Mouse (Mus musculus): ENCODE data around the gene Rpl28.
"Not testable (repeated sequence)": the region's sequence is repeated elsewhere in the genome, so short reads cannot be mapped to it uniquely, and the experiment has no call there.

The Rpl28 gene

GRCm38 (mm10) chr7:4783667-4784268, 8.9 kb upstream of the Rpl28 start:
- peak; percentile 53 for DNase-seq (ENCODE audit: low spot score)

- peak; percentile 81 for DNase-seq (ENCODE audit: low spot score)
Measured at GRCm38 (mm10) chr7:4788499-4789435, 3.9 kb upstream of the Rpl28 start.

DNA sequence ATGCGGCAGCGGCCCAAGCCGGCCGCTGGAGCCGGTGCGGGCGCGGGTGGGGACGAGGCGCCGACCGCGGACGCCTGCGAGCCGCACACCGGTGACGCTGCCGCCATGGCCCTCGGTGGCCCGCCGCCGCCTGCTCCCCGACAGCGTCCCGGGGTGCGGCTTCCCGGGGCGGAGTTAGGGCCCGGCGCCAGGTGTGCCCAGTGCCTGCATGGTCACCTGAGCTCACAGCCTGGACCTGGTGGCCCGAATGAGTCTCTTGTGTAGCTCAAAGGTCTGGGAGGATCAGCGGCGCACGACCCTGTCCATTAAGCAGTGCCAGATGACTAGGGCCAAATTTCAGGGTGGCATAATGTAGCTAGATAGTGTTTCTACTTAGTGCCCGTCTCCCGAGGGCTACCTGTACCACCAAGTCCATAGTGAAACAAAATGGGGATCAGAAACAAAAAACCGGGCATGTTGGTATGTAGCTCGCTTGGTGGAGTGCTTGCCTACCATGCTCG, 3.2 kb upstream of the Rpl28 start, which contains the start of gene Tmem238:
Tmem238 (minus strand) TSS at position 221 of the 500 bp plus-strand sequence.
- no peak for DNase-seq (ENCODE audit: low spot score)

DNA sequence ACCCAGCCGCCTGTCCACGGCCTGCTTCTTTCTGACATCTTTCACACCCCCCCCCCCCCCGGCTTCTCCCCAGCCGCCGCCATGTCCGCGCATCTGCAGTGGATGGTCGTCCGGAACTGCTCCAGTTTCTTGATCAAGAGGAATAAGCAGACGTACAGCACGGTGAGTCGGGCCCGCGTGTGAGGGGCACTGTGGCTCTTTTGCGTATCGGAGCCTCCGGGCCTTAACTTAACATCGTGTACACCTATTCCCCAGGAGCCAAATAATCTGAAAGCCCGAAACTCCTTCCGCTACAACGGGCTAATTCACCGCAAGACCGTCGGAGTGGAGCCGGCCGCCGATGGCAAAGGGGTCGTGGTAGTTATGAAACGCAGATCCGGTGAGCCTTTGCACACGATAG, 574 bp downstream of the Rpl28 start:
- not testable (repeated sequence) for DNase-seq (ENCODE audit: low spot score)

DNA sequence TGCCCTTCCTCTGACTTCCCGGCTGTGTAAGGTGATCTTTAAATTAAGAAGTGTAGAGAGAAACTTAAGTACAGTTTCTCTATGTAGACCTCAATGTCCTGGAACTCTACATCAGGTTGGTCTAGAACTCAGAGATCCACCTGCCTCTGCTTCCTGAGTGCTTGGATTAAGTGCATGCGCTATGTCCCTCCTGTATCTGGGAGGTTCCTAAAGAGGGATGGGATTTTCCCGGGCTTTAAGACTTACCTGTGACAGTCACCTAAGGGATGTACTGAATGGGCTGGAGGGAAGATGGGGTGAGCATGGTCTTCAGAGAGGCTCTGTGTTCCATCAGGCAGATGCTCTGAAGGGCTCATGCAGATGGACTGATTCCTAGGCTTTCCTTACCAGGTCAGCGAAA, 1.0 kb downstream of the Rpl28 start:
- no peak for DNase-seq (ENCODE audit: low spot score)

- no peak for DNase-seq (ENCODE audit: low spot score)
Measured at GRCm38 (mm10) chr7:4794631-4795168, 2.0 kb downstream of the Rpl28 start.

DNA sequence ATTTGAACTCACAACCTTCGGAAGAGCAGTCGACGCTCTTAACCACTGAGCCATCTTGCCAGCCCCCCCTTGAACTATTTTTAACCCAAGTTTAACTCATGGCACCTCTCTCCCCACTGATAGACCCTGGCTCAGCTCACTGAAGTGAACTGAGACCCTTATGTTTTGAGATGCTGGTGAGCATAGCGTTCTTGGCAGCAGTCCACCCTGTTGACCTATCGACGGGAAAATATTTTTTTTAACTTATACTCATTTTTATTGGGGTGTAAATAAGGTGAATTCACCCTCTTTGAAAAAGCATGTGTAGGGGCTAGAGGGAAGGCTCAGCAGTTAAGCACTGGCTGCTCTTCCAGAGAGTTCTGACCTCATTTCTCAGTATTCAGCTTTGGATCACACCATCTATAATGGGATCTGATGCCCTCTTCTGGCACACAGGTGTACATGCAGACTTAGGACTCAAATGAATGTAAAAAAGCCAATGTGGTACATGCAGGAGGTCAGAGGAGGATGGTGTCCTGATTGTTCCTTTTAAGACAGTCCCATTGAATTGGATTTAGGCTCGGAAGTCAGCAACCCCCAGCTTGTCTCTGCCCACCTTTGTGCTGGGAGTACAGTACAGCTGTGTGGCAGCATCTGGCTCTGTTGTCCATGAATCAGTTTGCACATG, 3.2 kb downstream of the Rpl28 start:
- DNase-seq (ENCODE audit: low spot score): peak; percentile 52

DNA sequence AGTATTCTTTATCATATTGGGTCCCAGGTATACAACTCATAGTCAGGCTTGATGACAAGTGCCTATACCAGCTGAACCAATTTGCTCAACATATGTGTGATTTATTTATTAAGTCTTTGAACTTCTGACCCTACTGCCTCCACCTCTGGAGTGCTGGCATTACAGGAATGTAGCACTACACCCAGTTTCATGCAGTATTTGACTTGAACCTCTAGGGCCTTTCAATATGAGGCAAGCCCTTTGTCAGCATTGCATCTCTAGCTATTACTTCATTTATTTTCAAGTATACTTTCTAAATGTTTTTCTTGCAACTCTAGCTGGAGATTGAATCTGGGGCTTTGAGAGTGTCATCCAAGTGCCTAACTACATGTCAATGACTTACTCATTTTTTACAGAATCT, 9.6 kb downstream of the Rpl28 start:
- no peak for DNase-seq (ENCODE audit: low spot score)

DNA sequence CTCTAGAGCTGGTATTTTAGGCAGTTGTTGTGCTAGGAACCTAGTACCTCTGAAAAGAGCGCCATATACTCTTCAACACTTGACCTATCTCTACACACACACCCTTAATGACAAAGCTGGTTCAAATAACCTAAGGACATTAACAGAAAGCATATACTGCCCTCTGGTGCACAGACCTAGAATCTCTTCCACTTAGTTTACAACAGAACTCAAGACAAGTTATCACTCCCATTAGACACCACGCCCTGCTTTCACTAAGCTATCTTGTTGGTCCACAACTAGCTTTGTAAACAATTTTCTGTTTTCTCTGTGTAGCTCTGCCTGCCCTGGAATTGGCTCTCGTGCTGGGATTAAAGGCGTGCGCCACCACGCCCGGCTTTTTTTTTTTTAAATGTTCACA, 14.0 kb downstream of the Rpl28 start:
- DNase-seq (ENCODE audit: low spot score): no peak

GRCm38 (mm10) chr7:4811131-4811530, 18.5 kb downstream of the Rpl28 start:
- not testable (repeated sequence) for DNase-seq (ENCODE audit: low spot score)

GRCm38 (mm10) chr7:4811842-4812302, 19.2 kb downstream of the Rpl28 start:
- peak; percentile 63 for DNase-seq (ENCODE audit: low spot score)

- peak; percentile 100 for DNase-seq (ENCODE audit: low spot score)
Measured at GRCm38 (mm10) chr7:4812303-4813104, 19.8 kb downstream of the Rpl28 start, which contains the start of gene Ube2s. Ube2s (minus strand) TSS chr7:4812590.

DNA sequence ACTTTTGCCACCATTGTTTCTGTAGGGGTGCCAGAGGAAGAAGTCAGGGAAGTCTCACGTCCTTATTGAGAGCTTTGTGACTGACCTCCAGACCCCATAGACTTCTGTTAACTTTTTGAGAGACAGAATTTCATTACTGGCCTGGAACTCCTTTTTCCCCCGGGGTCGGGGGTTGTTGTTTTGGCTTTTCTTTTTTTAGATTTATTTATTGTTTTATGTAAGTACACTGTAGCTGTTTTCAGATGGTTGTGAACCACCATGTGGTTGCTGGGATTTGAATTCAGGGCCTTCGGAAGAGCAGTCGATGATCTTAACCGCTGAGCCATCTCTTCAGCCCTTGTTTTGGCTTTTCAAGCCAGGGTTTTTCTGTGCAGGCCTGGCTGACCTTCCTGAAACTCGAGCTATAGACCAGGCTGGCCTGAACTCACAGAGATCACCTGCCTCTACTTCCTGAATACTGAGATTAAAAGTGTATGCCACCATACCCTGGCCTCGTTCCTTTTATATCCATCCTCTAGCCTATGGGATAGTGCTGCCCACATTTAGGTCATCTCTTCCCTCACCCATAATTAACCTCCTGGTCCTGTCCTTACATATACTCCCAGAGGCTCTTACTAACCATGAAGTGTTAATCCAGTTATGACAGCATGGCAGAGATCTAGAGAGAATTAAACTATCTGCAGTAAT, 20.6 kb downstream of the Rpl28 start:
- DNase-seq (ENCODE audit: low spot score): no peak

DNA sequence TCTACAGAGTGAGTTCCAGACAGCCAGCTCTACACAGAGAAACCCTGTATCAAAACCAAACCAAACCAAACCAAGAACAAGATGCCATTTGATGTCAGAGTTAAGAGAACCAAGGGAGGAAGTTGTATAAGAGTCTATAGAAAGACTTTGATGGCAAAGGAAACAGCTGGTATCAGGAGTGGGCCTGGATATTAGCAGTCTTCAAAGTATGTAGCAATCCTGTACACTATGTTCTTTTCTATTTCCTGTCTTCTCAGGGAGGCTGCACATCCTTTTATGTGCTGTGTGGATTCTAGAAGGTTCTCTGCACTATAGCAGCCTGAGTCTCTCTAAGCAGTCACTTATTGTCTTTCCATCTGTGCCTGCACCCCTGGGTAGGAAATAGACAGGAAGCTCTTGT, 23.9 kb downstream of the Rpl28 start:
- DNase-seq (ENCODE audit: low spot score): no peak

- DNase-seq (ENCODE audit: low spot score): peak; percentile 40
Measured at GRCm38 (mm10) chr7:4820925-4821324, 28.3 kb downstream of the Rpl28 start.

GRCm38 (mm10) chr7:4821690-4822089, 29.0 kb downstream of the Rpl28 start:
- DNase-seq (ENCODE audit: low spot score): no peak

DNA sequence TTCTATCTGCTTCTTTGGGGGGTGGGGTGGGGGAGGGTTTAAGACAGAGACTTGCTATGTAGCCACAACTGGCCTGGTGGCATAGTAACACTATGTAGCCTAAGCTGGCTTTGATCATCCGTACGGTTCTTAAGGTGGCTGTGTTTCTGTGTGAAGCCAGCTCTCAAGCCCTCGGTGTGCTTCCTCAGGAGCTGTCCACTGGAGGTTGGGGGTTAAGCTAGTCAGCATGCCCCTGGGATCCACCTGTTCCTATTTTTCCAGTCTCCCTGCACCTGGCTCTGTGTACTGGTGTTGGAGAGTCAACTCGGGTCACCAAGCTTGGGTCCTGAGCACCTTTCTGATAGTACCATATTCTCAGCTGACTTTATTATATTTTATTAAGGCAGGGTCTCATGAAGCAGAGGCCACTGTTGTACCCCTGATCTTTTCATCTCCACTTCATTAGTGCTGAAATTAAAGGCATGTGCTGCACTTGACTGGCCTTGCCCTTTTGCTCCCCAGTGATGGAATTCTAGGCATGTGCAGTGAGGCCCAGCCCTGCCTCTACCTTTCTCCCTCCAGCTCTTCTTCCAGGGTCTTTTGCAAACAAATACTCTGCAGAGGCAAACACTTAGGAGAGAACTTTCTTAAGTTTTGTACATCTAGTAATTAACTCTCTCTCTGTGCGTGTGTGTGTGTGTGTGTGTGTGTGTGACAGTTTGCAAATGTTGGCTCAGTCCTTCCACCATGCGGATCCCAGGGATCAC, 29.7 kb downstream of the Rpl28 start:
- no peak for DNase-seq (ENCODE audit: low spot score)

DNA sequence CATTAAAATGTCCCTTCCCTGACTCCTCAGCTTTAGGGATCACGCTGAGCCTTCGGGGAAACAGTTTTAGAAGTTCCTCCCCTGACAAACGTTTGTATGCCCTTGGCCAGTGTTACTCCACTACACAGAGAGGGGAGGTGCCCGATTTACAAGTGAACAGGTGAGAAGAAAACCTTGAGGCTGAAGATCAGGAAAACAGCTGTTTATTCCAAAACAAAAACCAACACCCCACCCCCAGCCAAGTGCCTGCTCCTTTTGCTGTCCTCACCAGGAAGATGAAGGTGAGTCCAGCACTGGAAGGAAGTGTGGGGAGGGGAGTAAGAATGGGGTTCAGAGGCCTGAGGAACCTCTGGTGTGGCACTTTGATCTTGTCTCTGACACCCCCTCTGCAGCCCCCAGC, 32.7 kb downstream of the Rpl28 start:
- DNase-seq (ENCODE audit: low spot score): no peak

DNA sequence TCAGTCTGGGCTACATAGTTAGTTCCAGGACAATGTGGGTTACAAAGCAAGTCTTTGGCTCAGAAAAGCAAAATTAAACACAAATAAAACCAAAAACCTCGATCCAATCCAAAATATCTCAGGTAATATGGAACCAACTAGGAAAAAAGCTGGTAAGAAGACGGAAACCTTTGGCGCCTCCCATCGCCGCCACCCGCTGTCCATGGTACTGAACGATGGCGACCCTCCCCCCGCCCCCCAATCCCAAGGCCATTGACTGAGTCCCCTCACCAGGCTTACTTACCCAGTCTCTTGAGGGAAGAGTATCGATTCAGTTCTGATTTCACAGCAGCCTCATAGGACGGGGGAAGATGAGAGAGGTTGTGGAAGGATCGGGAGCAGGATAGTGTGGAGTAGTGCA, 37.8 kb downstream of the Rpl28 start:
- DNase-seq (ENCODE audit: low spot score): no peak
